Mouse (Mus musculus): ENCODE data around the gene Cd70.

DNA sequence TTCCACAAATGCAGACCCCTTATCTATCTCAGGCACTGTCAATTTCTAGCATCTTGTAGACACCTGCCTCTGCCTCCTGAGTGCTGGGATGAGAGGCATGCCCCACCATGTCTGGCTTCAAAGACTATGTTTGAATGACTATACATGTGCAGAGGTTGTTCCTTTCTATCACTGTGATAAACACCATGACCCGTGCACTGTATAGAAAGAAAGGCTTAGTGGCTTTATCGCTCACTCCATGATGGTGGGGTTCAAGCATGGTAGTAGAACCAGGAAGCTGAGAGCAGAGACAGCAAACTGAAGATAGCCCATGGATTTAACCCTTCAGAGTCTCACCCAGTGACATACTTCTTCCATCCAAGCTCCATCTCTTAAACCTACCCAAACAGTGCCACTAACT lies 14.9 kb downstream of the Cd70 start:
- TF ChIP-seq POLR2A (IDR thresholded peaks at IDR 0.05; ENCODE audit: control insufficient read depth, low read depth, low read length) (no peak), CTCF (IDR thresholded peaks at IDR 0.05; ENCODE audit: control insufficient read depth, insufficient read depth, insufficient replicate concordance, low read depth, low read length) (no peak)
